Mouse (Mus musculus): ENCODE data around the gene Gm28308. TPM values are rescaled to one million over a fixed set of nuclear protein-coding genes. Genes with fewer than 3 reads are reported as not detected.

The Gm28308 gene
- polyA plus RNA-seq, 1 experiment from 2014 or later: not detected

GRCm38 (mm10) chr6:52156551-52157200 lies 56.5 kb downstream of the Gm28308 start:
- Histone ChIP-seq H3K27me3 (ENCODE audit: insufficient read depth, low read length) (peaks cover 52% of the 10 kb centered on the region), H3K27ac (ENCODE audit: low read length) (no peak overlapping the region), H3K4me3 (ENCODE audit: low read length) (peak overlapping the region; percentile 5; the same call in 1 of the 2 replicates), H3K4me2 (replicated peaks; ENCODE audit: low read depth, low read length) (no peak overlapping the region), H3K9ac (replicated peaks; ENCODE audit: low read length) (no peak overlapping the region), H3K36me3 (ENCODE audit: insufficient read depth, low read length) (no peaks in the 10 kb centered on the region), H3K9me3 (ENCODE audit: low read length) (no peaks in the 10 kb centered on the region), H3K4me1 (ENCODE audit: insufficient read depth, low read length) (peaks cover 40% of the 10 kb centered on the region)
- ATAC-seq (ENCODE audit: low FRiP score, low TSS enrichment): no peak
- WGBS: 12% methylated on average over 20 of the region's 20 CpGs

DNA sequence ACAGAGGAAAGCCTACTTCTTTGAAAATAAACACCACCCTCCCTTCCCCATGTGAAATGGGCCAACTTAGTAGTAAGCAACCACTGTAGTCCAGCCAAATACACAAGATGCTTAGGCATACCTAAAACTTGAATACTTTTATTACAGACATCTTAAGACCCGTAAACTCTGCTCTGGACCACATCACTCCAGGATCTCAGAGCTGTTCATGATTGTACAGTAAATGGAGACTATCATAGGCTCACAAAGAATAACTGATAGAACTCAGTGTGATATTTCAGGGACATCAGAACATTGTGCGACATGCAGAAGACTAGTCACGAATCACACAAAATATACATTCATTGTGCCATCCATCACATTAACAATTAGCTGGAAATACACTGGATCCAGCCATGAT lies 57.7 kb downstream of the Gm28308 start:
- peaks cover 35% of the 10 kb centered on the region for H3K4me1 ChIP-seq (ENCODE audit: insufficient read depth, low read length)
- H3K36me3 ChIP-seq (ENCODE audit: insufficient read depth, low read length): no peaks in the 10 kb centered on the region
- H3K9me3 ChIP-seq (ENCODE audit: low read length): no peaks in the 10 kb centered on the region
- H3K9ac ChIP-seq (replicated peaks; ENCODE audit: low read length): no peak overlapping the region
- H3K4me2 ChIP-seq (replicated peaks; ENCODE audit: low read depth, low read length): no peak overlapping the region
- no peak for ATAC-seq (ENCODE audit: low FRiP score, low TSS enrichment)
- no peak overlapping the region for H3K27ac ChIP-seq (ENCODE audit: low read length)
- H3K4me3 ChIP-seq (ENCODE audit: low read length): no peak overlapping the region
- 77% methylated on average over 3 of the region's 3 CpGs for WGBS
- peaks cover 59% of the 10 kb centered on the region for H3K27me3 ChIP-seq (ENCODE audit: insufficient read depth, low read length)

DNA sequence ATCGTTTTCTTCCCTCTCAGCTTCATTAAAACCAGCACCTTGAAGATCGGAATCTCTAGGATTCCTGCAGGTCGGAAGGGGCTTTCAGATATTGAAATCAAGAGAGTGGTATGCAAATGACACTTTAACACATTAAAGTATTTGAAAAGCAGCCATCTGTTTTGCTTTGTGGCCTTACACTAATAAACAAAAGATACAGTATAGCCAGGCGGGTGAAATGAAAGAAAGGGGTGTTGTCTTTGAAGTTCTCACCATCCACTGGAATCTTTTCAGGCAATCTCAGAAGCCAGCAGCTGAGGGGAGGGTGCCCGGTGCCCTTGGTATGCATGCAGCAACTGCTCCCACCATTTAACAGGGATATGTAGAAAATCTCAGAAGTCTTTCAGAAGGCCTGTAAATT lies 59.1 kb downstream of the Gm28308 start:
- no peak overlapping the region for H3K27ac ChIP-seq (ENCODE audit: low read length)
- no peak overlapping the region for H3K9ac ChIP-seq (replicated peaks; ENCODE audit: low read length)
- 56% methylated on average over 5 of the region's 5 CpGs for WGBS
- no peak overlapping the region for H3K4me2 ChIP-seq (replicated peaks; ENCODE audit: low read depth, low read length)
- H3K9me3 ChIP-seq (ENCODE audit: low read length): 0 out of 2 replicates have a peak, but pooled peaks cover 4% of the 10 kb centered on the region
- H3K36me3 ChIP-seq (ENCODE audit: insufficient read depth, low read length): no peaks in the 10 kb centered on the region
- H3K4me3 ChIP-seq (ENCODE audit: low read length): no peak overlapping the region
- ATAC-seq (ENCODE audit: low FRiP score, low TSS enrichment): no peak
- H3K27me3 ChIP-seq (ENCODE audit: insufficient read depth, low read length): peaks cover 70% of the 10 kb centered on the region
- peaks cover 23% of the 10 kb centered on the region for H3K4me1 ChIP-seq (ENCODE audit: insufficient read depth, low read length)

DNA sequence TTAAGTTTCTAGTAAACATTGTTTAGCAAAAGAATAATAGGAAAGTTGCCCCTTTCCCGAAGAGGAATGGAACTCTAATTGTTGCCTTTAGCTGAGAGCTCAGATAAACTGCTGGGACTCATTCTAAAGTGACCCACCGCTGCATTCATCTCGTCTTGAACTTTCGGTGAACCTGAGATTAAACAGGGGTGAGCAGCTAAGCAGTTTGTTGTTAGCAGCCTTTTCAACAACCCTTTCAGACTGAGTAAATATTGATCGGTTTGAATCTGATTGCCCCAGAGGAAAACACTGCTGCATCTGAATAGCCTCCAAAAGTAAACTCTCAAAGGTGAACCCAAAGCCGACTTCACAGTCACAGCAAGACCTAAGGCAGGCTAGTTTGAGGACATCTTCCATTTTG lies 59.9 kb downstream of the Gm28308 start:
- WGBS: 18% methylated on average over 6 of the region's 6 CpGs
- no peaks in the 10 kb centered on the region for H3K36me3 ChIP-seq (ENCODE audit: insufficient read depth, low read length)
- H3K27me3 ChIP-seq (ENCODE audit: insufficient read depth, low read length): peaks cover 70% of the 10 kb centered on the region
- H3K4me1 ChIP-seq (ENCODE audit: insufficient read depth, low read length): peaks cover 23% of the 10 kb centered on the region
- 0 out of 2 replicates have a peak, but pooled peaks cover 4% of the 10 kb centered on the region for H3K9me3 ChIP-seq (ENCODE audit: low read length)
- no peak overlapping the region for H3K4me2 ChIP-seq (replicated peaks; ENCODE audit: low read depth, low read length)
- H3K9ac ChIP-seq (replicated peaks; ENCODE audit: low read length): no peak overlapping the region
- H3K4me3 ChIP-seq (ENCODE audit: low read length): no peak overlapping the region
- no peak for ATAC-seq (ENCODE audit: low FRiP score, low TSS enrichment)
- no peak overlapping the region for H3K27ac ChIP-seq (ENCODE audit: low read length)

DNA sequence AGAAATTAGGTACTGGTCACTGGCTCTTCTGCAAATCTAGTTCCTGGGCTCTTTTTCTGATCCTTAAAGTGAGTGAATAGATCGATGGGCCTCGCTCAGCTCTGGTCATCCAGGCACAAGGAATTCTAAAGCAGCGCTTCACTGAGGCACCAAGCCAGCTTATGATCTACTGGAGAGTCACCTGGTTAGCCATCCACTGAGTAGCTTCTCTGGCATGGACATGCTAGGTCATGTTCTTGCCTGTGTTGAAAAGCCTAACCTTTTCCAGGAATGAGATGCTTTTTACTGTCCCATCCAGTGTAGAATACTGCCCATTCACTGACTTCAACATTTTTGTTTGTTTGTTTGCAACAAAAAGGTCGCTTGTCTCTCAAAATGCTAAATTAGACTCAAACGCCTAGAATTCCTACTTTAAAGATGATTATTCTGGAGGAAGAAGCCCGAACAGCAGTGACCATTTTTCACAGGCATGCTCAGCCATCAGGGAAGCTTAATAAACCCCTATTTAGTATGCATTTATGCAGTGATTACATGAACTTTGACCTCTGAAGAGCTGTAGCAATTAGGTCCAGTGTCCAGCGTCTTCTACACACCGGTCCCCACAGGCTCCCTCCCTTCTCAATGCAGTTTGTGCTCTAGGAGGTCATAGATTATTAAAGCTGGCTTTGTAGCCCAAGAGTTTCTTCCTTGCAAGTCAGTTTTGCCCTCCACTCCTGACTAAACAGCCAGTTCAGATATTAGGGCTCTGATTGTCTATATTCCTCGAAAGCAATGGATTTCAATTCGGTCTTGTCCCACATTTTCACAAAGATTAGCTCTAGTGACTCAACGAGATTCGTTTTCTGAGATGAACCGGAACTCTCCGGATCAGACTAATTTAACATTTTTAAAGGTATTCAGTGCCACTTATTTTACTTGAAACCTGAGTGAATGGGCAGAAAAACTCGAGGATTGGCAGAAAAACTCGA lies 60.6 kb downstream of the Gm28308 start:
- Histone ChIP-seq H3K36me3 (ENCODE audit: insufficient read depth, low read length) (no peaks in the 10 kb centered on the region), H3K27me3 (ENCODE audit: insufficient read depth, low read length) (peaks cover 67% of the 10 kb centered on the region), H3K27ac (ENCODE audit: low read length) (no peak overlapping the region), H3K4me3 (ENCODE audit: low read length) (no peak overlapping the region), H3K9ac (replicated peaks; ENCODE audit: low read length) (no peak overlapping the region), H3K4me2 (replicated peaks; ENCODE audit: low read depth, low read length) (no peak overlapping the region), H3K4me1 (ENCODE audit: insufficient read depth, low read length) (peaks cover 17% of the 10 kb centered on the region), H3K9me3 (ENCODE audit: low read length) (0 out of 2 replicates have a peak, but pooled peaks cover 4% of the 10 kb centered on the region)
- WGBS: 42% methylated on average over 16 of the region's 16 CpGs
- ATAC-seq (ENCODE audit: low FRiP score, low TSS enrichment): no peak

DNA sequence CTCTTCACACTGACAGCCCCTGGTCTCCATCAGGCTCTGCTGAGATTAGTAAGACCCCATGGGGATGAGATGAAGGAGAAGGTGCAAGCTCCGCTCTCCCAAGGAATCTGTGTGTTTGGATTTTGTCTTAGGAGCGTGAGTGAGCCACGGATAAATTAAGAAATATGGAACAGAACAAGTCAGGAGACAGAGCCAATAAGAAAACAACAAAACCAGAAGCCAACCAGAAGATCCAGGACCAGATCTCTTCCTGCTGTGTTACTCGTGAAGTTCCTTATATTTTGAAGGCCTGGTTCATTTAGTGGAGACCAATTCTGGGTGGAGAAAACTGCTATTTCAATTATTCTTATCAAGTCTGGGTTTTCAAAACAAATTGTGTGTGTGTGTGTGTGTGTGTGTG lies 61.6 kb downstream of the Gm28308 start:
- no peak overlapping the region for H3K4me2 ChIP-seq (replicated peaks; ENCODE audit: low read depth, low read length)
- H3K4me1 ChIP-seq (ENCODE audit: insufficient read depth, low read length): peaks cover 12% of the 10 kb centered on the region; the same call in 1 of the 2 replicates
- WGBS: 68% methylated on average over 4 of the region's 4 CpGs
- no peaks in the 10 kb centered on the region for H3K36me3 ChIP-seq (ENCODE audit: insufficient read depth, low read length)
- peaks cover 59% of the 10 kb centered on the region for H3K27me3 ChIP-seq (ENCODE audit: insufficient read depth, low read length)
- no peak overlapping the region for H3K4me3 ChIP-seq (ENCODE audit: low read length)
- no peak overlapping the region for H3K27ac ChIP-seq (ENCODE audit: low read length)
- H3K9ac ChIP-seq (replicated peaks; ENCODE audit: low read length): no peak overlapping the region
- H3K9me3 ChIP-seq (ENCODE audit: low read length): 0 out of 2 replicates have a peak, but pooled peaks cover 4% of the 10 kb centered on the region
- no peak for ATAC-seq (ENCODE audit: low FRiP score, low TSS enrichment)

DNA sequence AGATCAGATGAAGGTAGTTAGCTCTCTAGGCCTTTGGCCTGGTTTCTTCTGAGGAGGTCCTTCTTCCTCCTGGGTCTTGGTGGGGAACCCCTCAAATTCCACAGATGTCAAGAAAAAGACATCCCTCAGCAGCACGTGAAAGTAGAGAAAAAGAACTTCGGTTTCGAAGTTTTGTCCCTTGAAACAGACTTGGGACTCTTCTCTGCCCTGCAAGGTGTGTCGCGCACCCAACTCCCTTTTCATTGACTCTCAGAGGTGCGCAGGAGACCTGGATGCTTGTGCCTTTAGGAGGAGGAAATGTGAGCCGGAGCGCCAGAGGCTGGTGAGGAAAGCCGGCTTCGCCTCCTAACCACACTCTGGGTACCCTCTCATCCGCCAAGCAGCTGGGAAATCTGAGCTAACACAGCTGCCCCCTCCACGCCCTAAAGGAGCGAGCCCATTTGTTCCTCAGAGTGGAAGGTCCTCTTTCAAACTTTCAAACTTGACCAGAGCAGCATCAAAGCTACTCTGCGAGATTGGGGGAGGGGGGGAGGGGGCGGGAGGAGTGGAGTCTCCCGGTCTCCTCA lies 62.7 kb downstream of the Gm28308 start:
- Histone ChIP-seq H3K4me3 (ENCODE audit: low read length) (no peak overlapping the region; the same call in 1 of the 2 replicates), H3K27me3 (ENCODE audit: insufficient read depth, low read length) (peaks cover 48% of the 10 kb centered on the region), H3K9ac (replicated peaks; ENCODE audit: low read length) (no peak overlapping the region), H3K27ac (ENCODE audit: low read length) (no peak overlapping the region), H3K4me2 (replicated peaks; ENCODE audit: low read depth, low read length) (peak overlapping the region; percentile 32; the same call in 1 of the 2 replicates), H3K4me1 (ENCODE audit: insufficient read depth, low read length) (peaks cover 12% of the 10 kb centered on the region; the same call in 1 of the 2 replicates), H3K9me3 (ENCODE audit: low read length) (0 out of 2 replicates have a peak, but pooled peaks cover 4% of the 10 kb centered on the region), H3K36me3 (ENCODE audit: insufficient read depth, low read length) (no peaks in the 10 kb centered on the region)
- WGBS: 9% methylated on average over 16 of the region's 16 CpGs
- peak; percentile 51; the same call in 1 of the 2 replicates for ATAC-seq (ENCODE audit: low FRiP score, low TSS enrichment)

GRCm38 (mm10) chr6:52139115-52139514 lies 74.0 kb downstream of the Gm28308 start:
- H3K36me3 ChIP-seq (ENCODE audit: insufficient read depth, low read length): no peaks in the 10 kb centered on the region
- no peak overlapping the region for H3K9ac ChIP-seq (replicated peaks; ENCODE audit: low read length)
- WGBS: 89% methylated on average over 5 of the region's 5 CpGs
- no peaks in the 10 kb centered on the region for H3K27me3 ChIP-seq (ENCODE audit: insufficient read depth, low read length)
- no peak overlapping the region for H3K4me3 ChIP-seq (ENCODE audit: low read length)
- no peak overlapping the region for H3K27ac ChIP-seq (ENCODE audit: low read length)
- no peak overlapping the region for H3K4me2 ChIP-seq (replicated peaks; ENCODE audit: low read depth, low read length)
- no peaks in the 10 kb centered on the region for H3K4me1 ChIP-seq (ENCODE audit: insufficient read depth, low read length)
- H3K9me3 ChIP-seq (ENCODE audit: low read length): no peaks in the 10 kb centered on the region
- no peak for ATAC-seq (ENCODE audit: low FRiP score, low TSS enrichment)

GRCm38 (mm10) chr6:52138576-52138975 lies 74.6 kb downstream of the Gm28308 start:
- Histone ChIP-seq H3K9me3 (ENCODE audit: low read length) (no peaks in the 10 kb centered on the region), H3K4me3 (ENCODE audit: low read length) (no peak overlapping the region), H3K27ac (ENCODE audit: low read length) (no peak overlapping the region), H3K27me3 (ENCODE audit: insufficient read depth, low read length) (no peaks in the 10 kb centered on the region), H3K4me1 (ENCODE audit: insufficient read depth, low read length) (no peaks in the 10 kb centered on the region), H3K9ac (replicated peaks; ENCODE audit: low read length) (no peak overlapping the region), H3K4me2 (replicated peaks; ENCODE audit: low read depth, low read length) (no peak overlapping the region), H3K36me3 (ENCODE audit: insufficient read depth, low read length) (no peaks in the 10 kb centered on the region)
- WGBS: 58% methylated on average over 10 of the region's 10 CpGs
- no peak for ATAC-seq (ENCODE audit: low FRiP score, low TSS enrichment)
